Mouse (Mus musculus) MEL (cell line): ENCODE data around the gene Fut8. TPM values are rescaled to one million over a fixed set of nuclear protein-coding genes. Genes with fewer than 3 reads are reported as not detected.

ENCODE experiments used
- DNase-seq: peaks from one replicate; pipeline ENCODE4 v3.0.0; 2011; ENCODE audit warnings: low read depth, low spot score
- H3K27ac ChIP-seq: 2 replicates; pipeline ENCODE4 v1.5.1; 2012; ENCODE audit warnings: low read depth, mild to moderate bottlenecking, control low read depth, low read length, moderate library complexity; ENCODE audit not compliant: control insufficient read depth
- H3K27me3 ChIP-seq, 2 experiments: fragments of 150-350 bp in 1 of 2; sonication (generic) in 1 of 2; 2 replicates each; pipeline ENCODE4 v1.6.1; 2012; ENCODE audit warnings: low read length in 2 of 2, mild to moderate bottlenecking in 2 of 2, improper control_type of control experiment in 1 of 2, moderate library complexity in 1 of 2; ENCODE audit not compliant: insufficient read depth in 2 of 2, control insufficient read depth in 1 of 2
- H3K36me3 ChIP-seq, 2 experiments: 2 replicates each; pipeline ENCODE4 v1.6.1; 2012 to 2014; ENCODE audit warnings: low read length in 2 of 2, improper control_type of control experiment in 1 of 2, inconsistent platforms in 1 of 2, mild to moderate bottlenecking in 1 of 2; ENCODE audit not compliant: insufficient read depth in 2 of 2, control insufficient read depth in 1 of 2
- H3K4me1 ChIP-seq, 2 experiments: fragments of 150-350 bp in 1 of 2; sonication (generic) in 1 of 2; 2 replicates each; pipeline ENCODE4 v1.6.1; 2012; ENCODE audit warnings: low read length in 2 of 2, improper control_type of control experiment in 1 of 2, mild to moderate bottlenecking in 1 of 2; ENCODE audit not compliant: insufficient read depth in 2 of 2, control insufficient read depth in 1 of 2
- H3K4me3 ChIP-seq, 2 experiments: fragments of 150-350 bp in 1 of 2; sonication (generic) in 1 of 2; 2 replicates each; pipeline ENCODE4 v1.5.1; 2012; ENCODE audit warnings: low read depth in 2 of 2, low read length in 2 of 2, mild to moderate bottlenecking in 2 of 2, moderate library complexity in 2 of 2, control low read depth in 1 of 2, improper control_type of control experiment in 1 of 2; ENCODE audit not compliant: control insufficient read depth in 1 of 2, insufficient read depth in 1 of 2
- H3K79me2 ChIP-seq: 2 replicates; pipeline ENCODE4 v1.6.1; 2012; ENCODE audit warnings: mild to moderate bottlenecking, low read length, moderate library complexity; ENCODE audit not compliant: control insufficient read depth, poor library complexity, insufficient read depth
- H3K9ac ChIP-seq: 2 replicates; pipeline ENCODE4 v1.6.1; 2012; ENCODE audit warnings: low read depth, mild to moderate bottlenecking, control low read depth, low read length, moderate library complexity; ENCODE audit not compliant: control insufficient read depth, poor library complexity, severe bottlenecking
- H3K9me3 ChIP-seq: fragments of 150-350 bp; sonication (generic); replicated peaks from 2 replicates; pipeline ENCODE4 v1.6.1; 2012; ENCODE audit warnings: mild to moderate bottlenecking, low read length, improper control_type of control experiment, moderate library complexity; ENCODE audit not compliant: insufficient read depth
- CHD1 ChIP-seq: IDR thresholded peaks from 2 replicates; pipeline ENCODE4 v1.6.1; 2012; ENCODE audit warnings: low read depth, mild to moderate bottlenecking, inconsistent platforms, low read length, improper control_type of control experiment
- CHD2 ChIP-seq: IDR thresholded peaks from 2 replicates; pipeline ENCODE4 v1.6.1; 2011; ENCODE audit warnings: low read length, improper control_type of control experiment
- CTCF ChIP-seq, 3 experiments: IDR thresholded peaks in 2 of 3; conservative IDR thresholded peaks in 1 of 3; 2 replicates each; pipeline ENCODE4 v1.5.1; 2011 to 2012; ENCODE audit warnings: low read length in 3 of 3, low read depth in 2 of 3, mild to moderate bottlenecking in 2 of 3, improper control_type of control experiment in 1 of 3, inconsistent platforms in 1 of 3, mixed read lengths in 1 of 3, moderate library complexity in 1 of 3; ENCODE audit not compliant: control insufficient read depth in 1 of 3, insufficient read depth in 1 of 3, poor library complexity in 1 of 3, severe bottlenecking in 1 of 3
- E2F4 ChIP-seq: IDR thresholded peaks from 2 replicates; pipeline ENCODE4 v1.6.1; 2011; ENCODE audit warnings: low read depth, low read length, improper control_type of control experiment, borderline replicate concordance
- EP300 ChIP-seq, 2 experiments: IDR thresholded peaks; 2 replicates each; pipeline ENCODE4 v1.6.1; 2011; ENCODE audit warnings: improper control_type of control experiment in 2 of 2, low read length in 2 of 2, low read depth in 1 of 2, mild to moderate bottlenecking in 1 of 2
- ETS1 ChIP-seq: IDR thresholded peaks from 2 replicates; pipeline ENCODE4 v1.6.1; 2012; ENCODE audit warnings: low read depth, mild to moderate bottlenecking, inconsistent platforms, low read length, improper control_type of control experiment, moderate library complexity
- GATA1 ChIP-seq: IDR thresholded peaks from 2 replicates; pipeline ENCODE4 v1.6.1; 2011; ENCODE audit warnings: low read depth, low read length, improper control_type of control experiment
- JUND ChIP-seq: IDR thresholded peaks from 2 replicates; pipeline ENCODE4 v1.6.1; 2011; ENCODE audit warnings: low read depth, mild to moderate bottlenecking, improper control_type of control experiment, low read length
- KAT2A ChIP-seq: conservative IDR thresholded peaks from 2 replicates; pipeline ENCODE4 v1.6.1; 2012; ENCODE audit warnings: low read depth, low read length, improper control_type of control experiment, inconsistent platforms
- MAFK ChIP-seq: IDR thresholded peaks from 2 replicates; pipeline ENCODE4 v1.6.1; 2011; ENCODE audit warnings: low read depth, mild to moderate bottlenecking, low read length, improper control_type of control experiment, borderline replicate concordance
- MAX ChIP-seq: IDR thresholded peaks from 2 replicates; pipeline ENCODE4 v1.6.1; 2011; ENCODE audit warnings: low read length, improper control_type of control experiment
- MAZ ChIP-seq: IDR thresholded peaks from 2 replicates; pipeline ENCODE4 v1.6.1; 2012; ENCODE audit warnings: low read depth, mild to moderate bottlenecking, inconsistent platforms, low read length, improper control_type of control experiment
- MEF2A ChIP-seq: IDR thresholded peaks from 2 replicates; pipeline ENCODE4 v1.6.1; 2014; ENCODE audit warnings: low read depth, mild to moderate bottlenecking, inconsistent platforms, low read length, improper control_type of control experiment; ENCODE audit not compliant: poor library complexity, insufficient replicate concordance, severe bottlenecking; ENCODE audit errors: extremely low read depth
- MXI1 ChIP-seq: IDR thresholded peaks from 2 replicates; pipeline ENCODE4 v1.6.1; 2011; ENCODE audit warnings: mild to moderate bottlenecking, low read depth, low read length, improper control_type of control experiment
- MYB ChIP-seq: IDR thresholded peaks from 2 replicates; pipeline ENCODE4 v1.6.1; 2011; ENCODE audit warnings: mild to moderate bottlenecking, low read depth, low read length, improper control_type of control experiment
- MYC ChIP-seq: IDR thresholded peaks from 2 replicates; pipeline ENCODE4 v1.6.1; 2011; ENCODE audit warnings: low read depth, mild to moderate bottlenecking, low read length, improper control_type of control experiment, moderate library complexity
- NRF1 ChIP-seq: IDR thresholded peaks from 2 replicates; pipeline ENCODE4 v1.6.1; 2014; ENCODE audit warnings: low read depth, mild to moderate bottlenecking, inconsistent platforms, low read length, improper control_type of control experiment, moderate library complexity; ENCODE audit not compliant: poor library complexity, insufficient read depth, severe bottlenecking
- POLR2A ChIP-seq, 2 experiments: IDR thresholded peaks; 2 replicates each; pipeline ENCODE4 v1.6.1; 2011 to 2012; ENCODE audit warnings: low read length in 2 of 2, mild to moderate bottlenecking in 2 of 2, control low read depth in 1 of 2, improper control_type of control experiment in 1 of 2, low read depth in 1 of 2, moderate library complexity in 1 of 2; ENCODE audit not compliant: control insufficient read depth in 1 of 2, insufficient read depth in 1 of 2, poor library complexity in 1 of 2
- POLR2AphosphoS2 ChIP-seq: IDR thresholded peaks from 2 replicates; pipeline ENCODE4 v1.6.1; 2011; ENCODE audit warnings: low read length, improper control_type of control experiment
- POLR2AphosphoS5 ChIP-seq: IDR thresholded peaks from 2 replicates; pipeline ENCODE4 v1.6.1; 2012; ENCODE audit warnings: low read depth, borderline replicate concordance, mild to moderate bottlenecking, inconsistent platforms, low read length, moderate library complexity, mixed read lengths
- RAD21 ChIP-seq: IDR thresholded peaks from 2 replicates; pipeline ENCODE4 v1.6.1; 2011; ENCODE audit warnings: mild to moderate bottlenecking, low read depth, low read length, improper control_type of control experiment
- RCOR1 ChIP-seq: IDR thresholded peaks from 2 replicates; pipeline ENCODE4 v1.6.1; 2012; ENCODE audit warnings: low read depth, mild to moderate bottlenecking, inconsistent platforms, low read length, improper control_type of control experiment
- SIN3A ChIP-seq: IDR thresholded peaks from 2 replicates; pipeline ENCODE4 v1.6.1; 2012; ENCODE audit warnings: low read length, improper control_type of control experiment, inconsistent platforms
- SMC3 ChIP-seq: IDR thresholded peaks from 2 replicates; pipeline ENCODE4 v1.6.1; 2011; ENCODE audit warnings: low read depth, low read length, improper control_type of control experiment
- TAL1 ChIP-seq: IDR thresholded peaks from 2 replicates; pipeline ENCODE4 v1.6.1; 2012; ENCODE audit warnings: mild to moderate bottlenecking, inconsistent platforms, low read length, moderate library complexity, mixed read lengths
- TBP ChIP-seq: IDR thresholded peaks from 2 replicates; pipeline ENCODE4 v1.8.0; 2011; ENCODE audit warnings: low read depth, low read length, improper control_type of control experiment
- TCF12 ChIP-seq: IDR thresholded peaks from 2 replicates; pipeline ENCODE4 v1.6.1; 2014; ENCODE audit warnings: low read depth, mild to moderate bottlenecking, inconsistent platforms, low read length, improper control_type of control experiment, moderate library complexity
- UBTF ChIP-seq: IDR thresholded peaks from 2 replicates; pipeline ENCODE4 v1.6.1; 2012; ENCODE audit warnings: low read depth, mild to moderate bottlenecking, inconsistent platforms, low read length, improper control_type of control experiment, moderate library complexity, borderline replicate concordance; ENCODE audit not compliant: insufficient read depth
- USF1 ChIP-seq: IDR thresholded peaks from 2 replicates; pipeline ENCODE4 v1.6.1; 2014; ENCODE audit warnings: low read depth, mild to moderate bottlenecking, inconsistent platforms, low read length, improper control_type of control experiment, moderate library complexity
- USF2 ChIP-seq, 2 experiments: IDR thresholded peaks; 2 replicates each; pipeline ENCODE4 v1.6.1; 2011 to 2012; ENCODE audit warnings: improper control_type of control experiment in 2 of 2, low read length in 2 of 2, borderline replicate concordance in 1 of 2, inconsistent platforms in 1 of 2, low read depth in 1 of 2, mild to moderate bottlenecking in 1 of 2; ENCODE audit not compliant: insufficient read depth in 1 of 2
- ZC3H11A ChIP-seq: IDR thresholded peaks from 2 replicates; pipeline ENCODE4 v1.6.1; 2012; ENCODE audit warnings: low read depth, mild to moderate bottlenecking, inconsistent platforms, low read length, improper control_type of control experiment
- ZKSCAN1 ChIP-seq: IDR thresholded peaks from 2 replicates; pipeline ENCODE4 v1.6.1; 2012; ENCODE audit warnings: low read depth, mild to moderate bottlenecking, inconsistent platforms, low read length, improper control_type of control experiment, moderate library complexity
- ZMIZ1 ChIP-seq: IDR thresholded peaks from 2 replicates; pipeline ENCODE4 v1.6.1; 2012; ENCODE audit warnings: low read depth, mild to moderate bottlenecking, inconsistent platforms, low read length, improper control_type of control experiment, moderate library complexity
- ZNF384 ChIP-seq: IDR thresholded peaks from 2 replicates; pipeline ENCODE4 v1.6.1; 2012; ENCODE audit warnings: low read depth, mild to moderate bottlenecking, inconsistent platforms, low read length, improper control_type of control experiment
- polyA plus RNA-seq, 2 experiments: library from polyadenylated mRNA; stranded (reverse) in 1 of 2; unstranded in 1 of 2; fragments of >175 nt in 1 of 2; fragments of >200 nt in 1 of 2; gene quantifications; 2 replicates each; pipeline versions ENCODE4 v1.2.1 to v1.2.4; 2012; ENCODE audit warnings: low replicate concordance in 2 of 2, low read depth in 1 of 2; ENCODE audit not compliant: insufficient read length in 2 of 2, insufficient read depth in 1 of 2, missing spikeins in 1 of 2
- total RNA-seq: library from RNA; depleted of rRNA; stranded (reverse); fragments of 300-350 nt; gene quantifications from 2 replicates; pipeline ENCODE4 v1.2.3, GENCODE M21; 2012

Gene Fut8
- total and polyA plus RNA-seq, 3 experiments, result 61.3 to 90.0 (median 73.7) TPM

DNA sequence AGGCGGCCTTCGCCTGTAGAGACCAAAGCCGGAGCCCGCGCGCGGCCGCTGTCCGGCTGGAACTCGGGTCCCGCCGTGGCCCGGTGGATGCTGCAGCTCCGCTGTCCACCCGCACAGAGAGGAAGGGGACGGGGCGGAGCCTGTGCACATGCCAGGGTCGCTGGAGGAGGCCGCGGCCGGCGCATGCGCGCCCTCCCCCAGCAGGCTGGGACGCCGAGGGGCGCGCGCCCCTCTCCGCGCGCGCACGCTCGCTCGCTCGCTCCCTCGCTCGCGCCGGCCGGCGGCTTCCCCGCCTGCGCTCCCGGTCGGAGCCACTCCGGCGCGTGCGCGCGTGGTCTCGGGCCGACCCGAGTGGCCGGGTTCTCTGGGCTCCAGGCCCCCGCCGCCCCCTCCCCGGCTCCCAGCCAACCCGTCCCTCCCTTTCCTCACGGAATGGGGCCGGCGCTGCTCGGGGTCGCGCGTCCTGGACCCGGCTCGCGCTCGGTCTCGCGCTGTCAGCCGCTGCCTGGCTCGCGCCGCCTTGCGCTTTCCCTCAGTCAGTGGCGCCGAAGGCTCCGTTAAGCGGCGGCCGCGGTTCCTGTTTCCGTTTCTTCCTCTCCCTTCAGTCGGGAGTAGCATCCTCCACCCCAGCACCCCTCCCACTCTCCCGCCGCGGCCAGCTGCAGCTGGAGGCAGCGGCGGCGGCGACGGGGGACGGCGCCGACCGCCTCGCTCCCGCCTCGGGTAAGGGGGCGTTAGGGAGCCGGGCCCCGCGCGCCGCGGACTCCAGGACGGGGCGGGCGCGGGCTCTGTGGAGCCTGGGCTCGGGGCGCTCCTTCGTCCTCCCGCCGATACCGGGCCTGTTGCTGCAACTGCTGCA is 835 bp downstream of the Fut8 start:
- Histone ChIP-seq H3K9me3 (no peaks in the 10 kb centered on the region), H3K4me1 (peaks cover 10 to 20% of the 10 kb centered on the region in 2 experiments), H3K79me2 (peaks cover 48% of the 10 kb centered on the region), H3K36me3 (peaks cover 0 to 34% of the 10 kb centered on the region in 2 experiments; a peak in 2 of 4 replicates), H3K9ac (peak overlapping the region; percentile 96), H3K27me3 (no peaks in the 10 kb centered on the region), H3K27ac (peak overlapping the region; percentile 91), H3K4me3 (peak overlapping the region; percentile 72 to 80)
- DNase-seq, result peak; percentile 91
- TF ChIP-seq ZC3H11A, result no peak
- TF ChIP-seq UBTF, result no peak
- peak; percentile 44 for TF ChIP-seq MAX
- peak; percentile 35; the same call in 1 of the 2 replicates for TF ChIP-seq TCF12
- TF ChIP-seq SMC3, result no peak; the same call in none of the 2 replicates
- TF ChIP-seq ZKSCAN1, result no peak
- TF ChIP-seq NRF1, result peak; percentile 90
- 0 out of 2 replicates have a peak, but pooled peaks have one; percentile 43 for TF ChIP-seq ZMIZ1
- TF ChIP-seq TAL1, result no peak
- TF ChIP-seq GATA1, result no peak
- TF ChIP-seq MAZ, result 0 out of 2 replicates have a peak, but pooled peaks have one; percentile 33
- no peak; the same call in 1 of the 2 replicates for TF ChIP-seq ZNF384
- TF ChIP-seq JUND, result no peak
- no peak; the same call in none of the 2 replicates for TF ChIP-seq SIN3A
- TF ChIP-seq MYB, result 0 out of 2 replicates have a peak, but pooled peaks have one; percentile 10
- 0 out of 2 replicates have a peak, but pooled peaks have one; percentile 31 for TF ChIP-seq TBP
- no peak; the same call in 1 of the 2 replicates for TF ChIP-seq RAD21
- TF ChIP-seq ETS1, result peak; percentile 38; the same call in 1 of the 2 replicates
- TF ChIP-seq MAFK, result no peak
- TF ChIP-seq POLR2AphosphoS2, result peak; percentile 56; the same call in 1 of the 2 replicates
- TF ChIP-seq CTCF (IDR thresholded peaks at IDR 0.05 in 2 of 3, conservative IDR thresholded peaks at IDR 0.05 in 1 of 3; ENCODE audit: control insufficient read depth in 1 of 3, insufficient read depth in 1 of 3, low read depth in 2 of 3, low read length in 3 of 3, poor library complexity in 1 of 3, severe bottlenecking in 1 of 3), result no peak; a peak in 1 of 6 replicates
- no peak for TF ChIP-seq E2F4
- TF ChIP-seq CHD1, result peak; percentile 23; the same call in 1 of the 2 replicates
- no peak for TF ChIP-seq CHD2
- TF ChIP-seq USF2 (IDR thresholded peaks at IDR 0.05; ENCODE audit: borderline replicate concordance in 1 of 2, insufficient read depth in 1 of 2, low read depth in 1 of 2, low read length in 2 of 2), result no peak
- no peak for TF ChIP-seq MYC
- peak; percentile 12; the same call in 1 of the 2 replicates for TF ChIP-seq POLR2AphosphoS5
- TF ChIP-seq EP300 (IDR thresholded peaks at IDR 0.05; ENCODE audit: low read depth in 1 of 2, low read length in 2 of 2), result no peak; a peak in 1 of 4 replicates
- peak; percentile 62; the same call in 1 of the 2 replicates for TF ChIP-seq MXI1
- no peak for TF ChIP-seq MEF2A
- peak; percentile 15 to 76; a peak in 1 of 4 replicates for TF ChIP-seq POLR2A (IDR thresholded peaks at IDR 0.05; ENCODE audit: control insufficient read depth in 1 of 2, insufficient read depth in 1 of 2, low read depth in 1 of 2, low read length in 2 of 2, poor library complexity in 1 of 2)
- TF ChIP-seq KAT2A, result no peak
- TF ChIP-seq RCOR1, result 0 out of 2 replicates have a peak, but pooled peaks have one; percentile 4
- TF ChIP-seq USF1, result 0 out of 2 replicates have a peak, but pooled peaks have one; percentile 6
